Mouse (Mus musculus): ENCODE measurements around the gene Kcnc3. TPM values are rescaled to one million over a fixed set of nuclear protein-coding genes. Genes with fewer than 3 reads are reported as not detected.

The Kcnc3 gene
- polyA plus RNA-seq, 1 experiment: 0.26 TPM

GRCm38 (mm10) chr7:44584265-44584804, 6.1 kb upstream of the Kcnc3 start:
- H3K79me3 ChIP-seq (ENCODE audit: low read depth): no peaks in the 10 kb centered on the region
- H3ac ChIP-seq (ENCODE audit: control insufficient read depth, insufficient read length, low read depth): no peak overlapping the region
- no peaks in the 10 kb centered on the region for H3K79me2 ChIP-seq (ENCODE audit: control insufficient read depth, insufficient read depth)
- TF ChIP-seq USF1 (IDR thresholded peaks at IDR 0.05; ENCODE audit: low read depth): no peak
- no peak for TF ChIP-seq CEBPB (IDR thresholded peaks at IDR 0.05; ENCODE audit: low read depth)
- TF ChIP-seq MYOD1 (IDR thresholded peaks at IDR 0.05; ENCODE audit: control insufficient read depth, insufficient read length, low read depth): no peak
- no peak for TF ChIP-seq MYOG (IDR thresholded peaks at IDR 0.05; ENCODE audit: control insufficient read depth, extremely low read depth, insufficient read length)
- TF ChIP-seq MAX (IDR thresholded peaks at IDR 0.05): no peak
- TF ChIP-seq FOSL1 (IDR thresholded peaks at IDR 0.05; ENCODE audit: insufficient read depth, low read length, poor library complexity, severe bottlenecking): no peak
- TF ChIP-seq CTCF (IDR thresholded peaks at IDR 0.05; ENCODE audit: control insufficient read depth, insufficient read depth, insufficient read length): no peak
- peaks cover 56% of the 10 kb centered on the region for H3K27me3 ChIP-seq (ENCODE audit: control insufficient read depth, insufficient read depth, insufficient read length)
- no peaks in the 10 kb centered on the region for H3K36me3 ChIP-seq (ENCODE audit: control insufficient read depth, insufficient read depth)
- H3K4me3 ChIP-seq (ENCODE audit: insufficient read depth, poor library complexity, severe bottlenecking): no peak overlapping the region

GRCm38 (mm10) chr7:44584921-44585320, 5.5 kb upstream of the Kcnc3 start:
- TF ChIP-seq MYOD1 (IDR thresholded peaks at IDR 0.05; ENCODE audit: control insufficient read depth, insufficient read length, low read depth) (no peak), CTCF (IDR thresholded peaks at IDR 0.05; ENCODE audit: control insufficient read depth, insufficient read depth, insufficient read length) (no peak), FOSL1 (IDR thresholded peaks at IDR 0.05; ENCODE audit: insufficient read depth, low read length, poor library complexity, severe bottlenecking) (no peak), CEBPB (IDR thresholded peaks at IDR 0.05; ENCODE audit: low read depth) (no peak), MYOG (IDR thresholded peaks at IDR 0.05; ENCODE audit: control insufficient read depth, extremely low read depth, insufficient read length) (no peak), USF1 (IDR thresholded peaks at IDR 0.05; ENCODE audit: low read depth) (no peak), MAX (IDR thresholded peaks at IDR 0.05) (no peak)
- Histone ChIP-seq H3K27me3 (ENCODE audit: control insufficient read depth, insufficient read depth, insufficient read length) (peaks cover 56% of the 10 kb centered on the region), H3K36me3 (ENCODE audit: control insufficient read depth, insufficient read depth) (no peaks in the 10 kb centered on the region), H3K79me2 (ENCODE audit: control insufficient read depth, insufficient read depth) (no peaks in the 10 kb centered on the region), H3K4me3 (ENCODE audit: insufficient read depth, poor library complexity, severe bottlenecking) (no peak overlapping the region), H3ac (ENCODE audit: control insufficient read depth, insufficient read length, low read depth) (no peak overlapping the region), H3K79me3 (ENCODE audit: low read depth) (no peaks in the 10 kb centered on the region)

- Histone ChIP-seq H3K36me3 (ENCODE audit: control insufficient read depth, insufficient read depth) (no peaks in the 10 kb centered on the region), H3ac (ENCODE audit: control insufficient read depth, insufficient read length, low read depth) (no peak overlapping the region), H3K27me3 (ENCODE audit: control insufficient read depth, insufficient read depth, insufficient read length) (peaks cover 56% of the 10 kb centered on the region), H3K79me3 (ENCODE audit: low read depth) (no peaks in the 10 kb centered on the region), H3K4me3 (ENCODE audit: insufficient read depth, poor library complexity, severe bottlenecking) (no peak overlapping the region), H3K79me2 (ENCODE audit: control insufficient read depth, insufficient read depth) (no peaks in the 10 kb centered on the region)
- no peak for TF ChIP-seq MYOG (IDR thresholded peaks at IDR 0.05; ENCODE audit: control insufficient read depth, extremely low read depth, insufficient read length)
- no peak for TF ChIP-seq MAX (IDR thresholded peaks at IDR 0.05)
- TF ChIP-seq CEBPB (IDR thresholded peaks at IDR 0.05; ENCODE audit: low read depth): no peak
- no peak for TF ChIP-seq MYOD1 (IDR thresholded peaks at IDR 0.05; ENCODE audit: control insufficient read depth, insufficient read length, low read depth)
- no peak for TF ChIP-seq CTCF (IDR thresholded peaks at IDR 0.05; ENCODE audit: control insufficient read depth, insufficient read depth, insufficient read length)
- TF ChIP-seq FOSL1 (IDR thresholded peaks at IDR 0.05; ENCODE audit: insufficient read depth, low read length, poor library complexity, severe bottlenecking): no peak
- no peak for TF ChIP-seq USF1 (IDR thresholded peaks at IDR 0.05; ENCODE audit: low read depth)
These were observed 4.9 kb upstream of the Kcnc3 start for GRCm38 (mm10) chr7:44585606-44586005.

- Histone ChIP-seq H3ac (ENCODE audit: control insufficient read depth, insufficient read length, low read depth) (no peak overlapping the region), H3K79me2 (ENCODE audit: control insufficient read depth, insufficient read depth) (no peaks in the 10 kb centered on the region), H3K27me3 (ENCODE audit: control insufficient read depth, insufficient read depth, insufficient read length) (peaks cover 55% of the 10 kb centered on the region), H3K79me3 (ENCODE audit: low read depth) (no peaks in the 10 kb centered on the region), H3K4me3 (ENCODE audit: insufficient read depth, poor library complexity, severe bottlenecking) (no peak overlapping the region), H3K36me3 (ENCODE audit: control insufficient read depth, insufficient read depth) (no peaks in the 10 kb centered on the region)
- TF ChIP-seq MYOG (IDR thresholded peaks at IDR 0.05; ENCODE audit: control insufficient read depth, extremely low read depth, insufficient read length) (no peak), CTCF (IDR thresholded peaks at IDR 0.05; ENCODE audit: control insufficient read depth, insufficient read depth, insufficient read length) (no peak), MYOD1 (IDR thresholded peaks at IDR 0.05; ENCODE audit: control insufficient read depth, insufficient read length, low read depth) (no peak), MAX (IDR thresholded peaks at IDR 0.05) (no peak), FOSL1 (IDR thresholded peaks at IDR 0.05; ENCODE audit: insufficient read depth, low read length, poor library complexity, severe bottlenecking) (no peak), USF1 (IDR thresholded peaks at IDR 0.05; ENCODE audit: low read depth) (no peak), CEBPB (IDR thresholded peaks at IDR 0.05; ENCODE audit: low read depth) (no peak)
These were observed 3.9 kb upstream of the Kcnc3 start for GRCm38 (mm10) chr7:44586518-44586917.

- Histone ChIP-seq H3K27me3 (ENCODE audit: control insufficient read depth, insufficient read depth, insufficient read length) (peaks cover 54% of the 10 kb centered on the region), H3K79me2 (ENCODE audit: control insufficient read depth, insufficient read depth) (no peaks in the 10 kb centered on the region), H3ac (ENCODE audit: control insufficient read depth, insufficient read length, low read depth) (no peak overlapping the region), H3K4me3 (ENCODE audit: insufficient read depth, poor library complexity, severe bottlenecking) (no peak overlapping the region), H3K36me3 (ENCODE audit: control insufficient read depth, insufficient read depth) (no peaks in the 10 kb centered on the region), H3K79me3 (ENCODE audit: low read depth) (no peaks in the 10 kb centered on the region)
- TF ChIP-seq USF1 (IDR thresholded peaks at IDR 0.05; ENCODE audit: low read depth) (no peak), CEBPB (IDR thresholded peaks at IDR 0.05; ENCODE audit: low read depth) (no peak), MAX (IDR thresholded peaks at IDR 0.05) (no peak), FOSL1 (IDR thresholded peaks at IDR 0.05; ENCODE audit: insufficient read depth, low read length, poor library complexity, severe bottlenecking) (no peak), MYOG (IDR thresholded peaks at IDR 0.05; ENCODE audit: control insufficient read depth, extremely low read depth, insufficient read length) (no peak), MYOD1 (IDR thresholded peaks at IDR 0.05; ENCODE audit: control insufficient read depth, insufficient read length, low read depth) (no peak), CTCF (IDR thresholded peaks at IDR 0.05; ENCODE audit: control insufficient read depth, insufficient read depth, insufficient read length) (no peak)
These were observed 3.5 kb upstream of the Kcnc3 start for GRCm38 (mm10) chr7:44586930-44587329.

Measured in C2C12 (cell line).